Mouse (Mus musculus): ENCODE results near the gene Alg10b.
"Not testable (repeated sequence)": the region's sequence is repeated elsewhere in the genome, so short reads cannot be mapped to it uniquely, and the experiment has no call there.

The Alg10b gene

GRCm38 (mm10) chr15:90223969-90224750 lies at the start of gene Alg10b:
TSS of gene Alg10b (plus strand) at chr15:90224311.
- in situ Hi-C loops (cut with MboI) = no loop called here

GRCm38 (mm10) chr15:90183108-90183507 lies 41.0 kb upstream of the Alg10b start:
- in situ Hi-C loops (cut with MboI) = not testable (repeated sequence)

GRCm38 (mm10) chr15:90183511-90183910 lies 40.6 kb upstream of the Alg10b start:
- in situ Hi-C loops (cut with MboI) = no loop called here

- in situ Hi-C loops (cut with MboI) = no loop called here
These were observed 39.4 kb upstream of the Alg10b start for GRCm38 (mm10) chr15:90184743-90185142.

GRCm38 (mm10) chr15:90189477-90189876 lies 34.6 kb upstream of the Alg10b start:
- in situ Hi-C loops (cut with MboI) = no loop called here

- in situ Hi-C loops (cut with MboI) = no loop called here
These were observed 10.2 kb upstream of the Alg10b start for GRCm38 (mm10) chr15:90213946-90214345.

GRCm38 (mm10) chr15:90214913-90215312 lies 9.2 kb upstream of the Alg10b start:
- in situ Hi-C loops (cut with MboI) = no loop called here

- in situ Hi-C loops (cut with MboI) = no loop called here
These were observed 1.0 kb downstream of the Alg10b start for GRCm38 (mm10) chr15:90225058-90225575.

GRCm38 (mm10) chr15:90237657-90238056 lies 13.5 kb downstream of the Alg10b start:
- in situ Hi-C loops (cut with MboI) = no loop called here

GRCm38 (mm10) chr15:90244081-90244480 lies 20.0 kb downstream of the Alg10b start:
- in situ Hi-C loops (cut with MboI) = no loop called here

GRCm38 (mm10) chr15:90249694-90250093 lies 25.6 kb downstream of the Alg10b start:
- in situ Hi-C loops (cut with MboI) = no loop called here

- in situ Hi-C loops (cut with MboI) = no loop called here
These were observed 58.8 kb downstream of the Alg10b start for GRCm38 (mm10) chr15:90282876-90283275.

Data from mature B cell (primary cell).